24 mouse cellular contexts compared by ENCODE assay signal in the genomic region with DNA sequence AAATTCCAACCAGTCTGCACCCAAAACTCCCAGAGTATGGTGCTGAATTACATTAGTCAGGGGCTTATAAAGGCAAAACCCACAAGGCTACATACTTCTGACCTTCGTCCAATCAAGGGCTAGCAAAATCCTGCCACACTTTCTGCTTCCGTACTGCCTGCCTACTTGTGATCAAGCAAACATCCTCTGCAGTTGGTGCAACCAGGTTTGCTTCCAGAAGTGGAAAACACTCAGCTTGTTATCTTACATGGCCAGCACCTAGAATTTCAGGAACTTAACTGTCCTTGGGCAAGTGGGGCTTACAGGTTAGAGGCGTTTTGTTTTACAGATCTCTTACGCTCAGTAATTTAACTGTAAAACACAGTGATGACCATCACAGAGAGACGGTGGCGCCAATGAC. TPM values are rescaled to one million over a fixed set of nuclear protein-coding genes. Genes with fewer than 3 reads are reported as not detected.
DNase-seq lines count a peak whose midpoint lies in the region; ATAC-seq and TF ChIP-seq lines count a peak whose summit lies in the region.
"Had no signal": no experiment of that assay in that cellular context is flagged by ENCODE, and none has a peak within 500 bp of the region (broad histone marks: within the 10 kb centered on the region; RNA-seq: fewer than 3 reads in every experiment).

No protein-coding gene starts in this region.

- 32% methylated on average over 6 of the region's 6 CpGs for WGBS in liver, embryonic 14.5 days (ENCODE audit: insufficient replicate concordance)
- 82% methylated on average over 6 of the region's 6 CpGs for WGBS in forebrain, embryonic 13.5 days
- WGBS in midbrain, embryonic 10.5 days = 89% methylated on average over 6 of the region's 6 CpGs
- WGBS in forebrain, embryonic 14.5 days = 84% methylated on average over 6 of the region's 6 CpGs

- TF ChIP-seq CTCF in liver, embryonic 14.5 days (IDR thresholded peaks at IDR 0.05; ENCODE audit: low read depth) = no peak

- H3K27me3 ChIP-seq in liver, embryonic 14.5 days (ENCODE audit: control insufficient read depth, insufficient read depth, low read length) = no peaks in the 10 kb centered on the region
- no peaks in the 10 kb centered on the region for H3K27me3 ChIP-seq in forebrain, embryonic 13.5 days
- no peaks in the 10 kb centered on the region for H3K27me3 ChIP-seq in midbrain, embryonic 10.5 days (ENCODE audit: low read depth, poor library complexity, severe bottlenecking)
- no peaks in the 10 kb centered on the region for H3K27me3 ChIP-seq in forebrain, embryonic 14.5 days (replicated peaks; ENCODE audit: control insufficient read depth, insufficient read depth, low read length)
- H3K27me3 ChIP-seq: embryonic facial prominence, embryonic 13.5 days; heart, embryonic 12.5 days; hindbrain, embryonic 12.5 days; intestine, embryonic 15.5 days; Patski had no signal

- DNase-seq in liver = peak; percentile 28
- no peak for DNase-seq in liver, embryonic 14.5 days (ENCODE audit: low read depth in 3 of 3, low spot score in 3 of 3)
- no peak for DNase-seq in embryo, embryonic 11 days
- no peak for DNase-seq in midbrain, embryonic 10.5 days (ENCODE audit: low spot score)
- no peak for DNase-seq in forebrain, embryonic 14.5 days (ENCODE audit: low spot score)
- DNase-seq: adrenal gland, adult 2 months; adrenal gland, postnatal 25 days; cerebellum, adult 18-20 months; cerebellum, postnatal 14 days; gastrocnemius, postnatal 14 days; heart, postnatal 36 days had no signal

- H3K9ac ChIP-seq in liver, embryonic 14.5 days (replicated peaks) = no peak overlapping the region
- no peak overlapping the region for H3K9ac ChIP-seq in forebrain, embryonic 13.5 days
- no peak overlapping the region for H3K9ac ChIP-seq in forebrain, embryonic 14.5 days (ENCODE audit: low read length)
- H3K9ac ChIP-seq: embryonic facial prominence, embryonic 13.5 days; heart, embryonic 12.5 days; hindbrain, embryonic 12.5 days; intestine, embryonic 15.5 days had no signal

- H3K4me2 ChIP-seq in liver, embryonic 14.5 days (ENCODE audit: low read depth) = no peak overlapping the region
- H3K4me2 ChIP-seq in forebrain, embryonic 13.5 days = no peak overlapping the region
- H3K4me2 ChIP-seq in forebrain, embryonic 14.5 days (ENCODE audit: low read length) = no peak overlapping the region
- H3K4me2 ChIP-seq: embryonic facial prominence, embryonic 13.5 days; heart, embryonic 12.5 days; hindbrain, embryonic 12.5 days; intestine, embryonic 15.5 days had no signal

- no peaks in the 10 kb centered on the region for H3K36me3 ChIP-seq in liver, embryonic 14.5 days (replicated peaks; ENCODE audit: control insufficient read depth, insufficient read depth, low read depth)
- no peaks in the 10 kb centered on the region for H3K36me3 ChIP-seq in forebrain, embryonic 13.5 days (ENCODE audit: poor library complexity, severe bottlenecking)
- H3K36me3 ChIP-seq in midbrain, embryonic 10.5 days = no peaks in the 10 kb centered on the region
- no peaks in the 10 kb centered on the region for H3K36me3 ChIP-seq in forebrain, embryonic 14.5 days (ENCODE audit: control insufficient read depth, insufficient read depth, low read length)
- H3K36me3 ChIP-seq: embryonic facial prominence, embryonic 13.5 days; forebrain, embryonic 10.5 days; G1E; heart, embryonic 12.5 days; hindbrain, embryonic 12.5 days; intestine, embryonic 15.5 days had no signal

- peaks cover 18 to 24% of the 10 kb centered on the region in 2 experiments for H3K4me1 ChIP-seq in liver, embryonic 14.5 days (replicated peaks; ENCODE audit: control insufficient read depth in 2 of 2, insufficient read depth in 2 of 2, low read length in 1 of 2)
- H3K4me1 ChIP-seq in forebrain, embryonic 13.5 days = no peaks in the 10 kb centered on the region
- H3K4me1 ChIP-seq in midbrain, embryonic 10.5 days = no peaks in the 10 kb centered on the region
- H3K4me1 ChIP-seq in forebrain, embryonic 14.5 days (ENCODE audit: control insufficient read depth, insufficient read depth, low read length) = no peaks in the 10 kb centered on the region
- H3K4me1 ChIP-seq: embryonic facial prominence, embryonic 13.5 days; forebrain, embryonic 10.5 days; hindbrain, embryonic 12.5 days; intestine, embryonic 15.5 days had no signal

- no peaks in the 10 kb centered on the region for H3K9me3 ChIP-seq in liver, embryonic 14.5 days (ENCODE audit: control insufficient read depth, low read length)
- H3K9me3 ChIP-seq in forebrain, embryonic 13.5 days (replicated peaks) = no peaks in the 10 kb centered on the region
- no peaks in the 10 kb centered on the region for H3K9me3 ChIP-seq in midbrain, embryonic 10.5 days (replicated peaks)
- H3K9me3 ChIP-seq in forebrain, embryonic 14.5 days (replicated peaks; ENCODE audit: control insufficient read depth, low read length) = no peaks in the 10 kb centered on the region
- H3K9me3 ChIP-seq: embryonic facial prominence, embryonic 13.5 days; forebrain, embryonic 10.5 days; G1E; heart, embryonic 12.5 days; hindbrain, embryonic 12.5 days; intestine, embryonic 15.5 days had no signal

- peak; percentile 18; the same call in 1 of the 2 replicates for ATAC-seq in erythroblast, adult 5-6 weeks (replicated peaks; ENCODE audit: low FRiP score, poor library complexity, severe bottlenecking)
- ATAC-seq in liver, embryonic 14.5 days (ENCODE audit: insufficient read depth) = peak; percentile 36; the same call in 1 of the 2 replicates
- peak; percentile 40 for ATAC-seq in megakaryocyte-erythroid progenitor cell, adult 5-6 weeks (replicated peaks; ENCODE audit: low FRiP score, low TSS enrichment, poor library complexity, severe bottlenecking)
- no peak for ATAC-seq in forebrain, embryonic 13.5 days
- ATAC-seq in forebrain, embryonic 14.5 days = no peak
- ATAC-seq: activated CD4-positive, CD25-positive, alpha-beta regulatory T cell, adult 4 months; CD4-positive, CD25-positive, alpha-beta regulatory T cell, adult 4 months; forebrain, embryonic 16.5 days; intestine, embryonic 15.5 days; Patski had no signal

- peak overlapping the region; percentile 35 for H3K27ac ChIP-seq in liver, embryonic 14.5 days
- H3K27ac ChIP-seq in forebrain, embryonic 13.5 days = no peak overlapping the region
- H3K27ac ChIP-seq in midbrain, embryonic 10.5 days (replicated peaks) = no peak overlapping the region
- H3K27ac ChIP-seq in forebrain, embryonic 14.5 days (ENCODE audit: low read depth, low read length) = no peak overlapping the region
- H3K27ac ChIP-seq: embryonic facial prominence, embryonic 13.5 days; forebrain, embryonic 10.5 days; hindbrain, embryonic 12.5 days; intestine, embryonic 15.5 days had no signal

- no peak overlapping the region for H3K4me3 ChIP-seq in liver, embryonic 14.5 days (ENCODE audit: insufficient read depth in 1 of 2, low read depth in 2 of 2, low read length in 2 of 2)
- H3K4me3 ChIP-seq in forebrain, embryonic 13.5 days = no peak overlapping the region
- no peak overlapping the region for H3K4me3 ChIP-seq in midbrain, embryonic 10.5 days
- no peak overlapping the region for H3K4me3 ChIP-seq in forebrain, embryonic 14.5 days (ENCODE audit: low read depth, low read length)
- H3K4me3 ChIP-seq: embryonic facial prominence, embryonic 13.5 days; forebrain, embryonic 10.5 days; heart, embryonic 12.5 days; hindbrain, embryonic 12.5 days; intestine, embryonic 15.5 days had no signal

- TF ChIP-seq EP300 in liver, embryonic 14.5 days (IDR thresholded peaks at IDR 0.05; ENCODE audit: low read depth) = no peak

RNA-seq across cellular contexts. Expression of a gene that starts 14.9 kb away (rescaled TPM):
- total RNA-seq in erythroblast, adult 5-6 weeks (2015; ENCODE audit: low replicate concordance) = 578 and 641 TPM in 2 replicates
- 1,162 and 1,709 TPM in 2 replicates for total RNA-seq in erythroblast, adult 5-6 weeks (2017; ENCODE audit: low replicate concordance)
- polyA plus RNA-seq in liver, embryonic 14.5 days (2012; rRNA removed) = 367 and 457 TPM in 2 replicates
- polyA plus RNA-seq in liver, embryonic 14.5 days (2014; fragmentation: Nextera tagmentation; extraction: Ambion mirVana) = 444 and 509 TPM in 2 replicates
- total RNA-seq in megakaryocyte-erythroid progenitor cell, adult 5-6 weeks (2014; fragmentation: Nextera tagmentation) = 360 and 383 TPM in 2 replicates
- 607 and 788 TPM in 2 replicates for total RNA-seq in megakaryocyte-erythroid progenitor cell, adult 5-6 weeks (2017)
- 236 and 267 TPM in 2 replicates for polyA plus RNA-seq in forebrain, embryonic 13.5 days (2015; fragmentation: Nextera tagmentation; extraction: Ambion mirVana)
- polyA plus RNA-seq in midbrain, embryonic 10.5 days (2016; fragmentation: Nextera tagmentation; extraction: Ambion mirVana) = 269 and 305 TPM in 2 replicates
- 244 and 288 TPM in 2 replicates for polyA plus RNA-seq in forebrain, embryonic 14.5 days (2014; fragmentation: Nextera tagmentation; extraction: Ambion mirVana)

Comparison
In these comparisons a context has a peak if more than half of its experiments do, and no peak if none do; other contexts are left out.
1. ATAC-seq: peak in erythroblast, adult 5-6 weeks (single experiment), liver, embryonic 14.5 days (single experiment) and megakaryocyte-erythroid progenitor cell, adult 5-6 weeks (single experiment); none in forebrain, embryonic 13.5 days (single experiment) and forebrain, embryonic 14.5 days (single experiment).